Mouse (Mus musculus): Measurements from ENCODE around the gene Cd207.

The Cd207 gene

GRCm38 (mm10) chr6:83677757-83678156, at the start of gene Cd207:
Cd207 (minus strand) TSS chr6:83677857.
- DNase-seq (ENCODE audit: low spot score in 2 of 2): no peak

GRCm38 (mm10) chr6:83727178-83727577, 49.5 kb upstream of the Cd207 start:
- no peak for DNase-seq (ENCODE audit: low spot score in 2 of 2)

GRCm38 (mm10) chr6:83722526-83722925, 44.9 kb upstream of the Cd207 start:
- DNase-seq (ENCODE audit: low spot score in 2 of 2): no peak

- DNase-seq (ENCODE audit: low spot score in 2 of 2): no peak
These were observed 39.4 kb upstream of the Cd207 start for GRCm38 (mm10) chr6:83717026-83717425.

- DNase-seq (ENCODE audit: low spot score in 2 of 2): no peak
These were observed 38.0 kb upstream of the Cd207 start for GRCm38 (mm10) chr6:83715461-83716196.

GRCm38 (mm10) chr6:83714221-83715123, 36.8 kb upstream of the Cd207 start:
- no peak for DNase-seq (ENCODE audit: low spot score in 2 of 2)

GRCm38 (mm10) chr6:83713271-83714136, 35.8 kb upstream of the Cd207 start:
- DNase-seq (ENCODE audit: low spot score in 2 of 2): no peak

GRCm38 (mm10) chr6:83711725-83712475, 34.2 kb upstream of the Cd207 start:
- DNase-seq (ENCODE audit: low spot score in 2 of 2): no peak

GRCm38 (mm10) chr6:83711067-83711675, 33.5 kb upstream of the Cd207 start, which contains the start of gene Vax2:
Vax2 (plus strand) TSS chr6:83711264.
- DNase-seq (ENCODE audit: low spot score in 2 of 2): no peak

- no peak for DNase-seq (ENCODE audit: low spot score in 2 of 2)
These were observed 32.9 kb upstream of the Cd207 start for GRCm38 (mm10) chr6:83710361-83711066.

GRCm38 (mm10) chr6:83707738-83708510, 30.3 kb upstream of the Cd207 start:
- no peak for DNase-seq (ENCODE audit: low spot score in 2 of 2)

- DNase-seq (ENCODE audit: low spot score in 2 of 2): no peak
These were observed 27.0 kb upstream of the Cd207 start for GRCm38 (mm10) chr6:83704701-83705100.

GRCm38 (mm10) chr6:83704294-83704693, 26.6 kb upstream of the Cd207 start:
- DNase-seq (ENCODE audit: low spot score in 2 of 2): no peak

GRCm38 (mm10) chr6:83703722-83704078, 26.0 kb upstream of the Cd207 start:
- DNase-seq (ENCODE audit: low spot score in 2 of 2): no peak

GRCm38 (mm10) chr6:83703000-83703721, 25.5 kb upstream of the Cd207 start:
- no peak for DNase-seq (ENCODE audit: low spot score in 2 of 2)

GRCm38 (mm10) chr6:83702146-83702999, 24.7 kb upstream of the Cd207 start:
- DNase-seq (ENCODE audit: low spot score in 2 of 2): no peak

- no peak for DNase-seq (ENCODE audit: low spot score in 2 of 2)
These were observed 23.3 kb upstream of the Cd207 start for GRCm38 (mm10) chr6:83701001-83701400.

- no peak for DNase-seq (ENCODE audit: low spot score in 2 of 2)
These were observed 22.3 kb upstream of the Cd207 start for GRCm38 (mm10) chr6:83699971-83700370.

Data from right cerebral cortex, postnatal 36 days (tissue).